Mouse (Mus musculus): ENCODE measurements around the gene Fmnl3. TPM values are rescaled to one million over a fixed set of nuclear protein-coding genes. Genes with fewer than 3 reads are reported as not detected.

Gene Fmnl3
- total and polyA plus RNA-seq, 3 experiments, result 14.6 to 18.6 (median 18.1) TPM

DNA sequence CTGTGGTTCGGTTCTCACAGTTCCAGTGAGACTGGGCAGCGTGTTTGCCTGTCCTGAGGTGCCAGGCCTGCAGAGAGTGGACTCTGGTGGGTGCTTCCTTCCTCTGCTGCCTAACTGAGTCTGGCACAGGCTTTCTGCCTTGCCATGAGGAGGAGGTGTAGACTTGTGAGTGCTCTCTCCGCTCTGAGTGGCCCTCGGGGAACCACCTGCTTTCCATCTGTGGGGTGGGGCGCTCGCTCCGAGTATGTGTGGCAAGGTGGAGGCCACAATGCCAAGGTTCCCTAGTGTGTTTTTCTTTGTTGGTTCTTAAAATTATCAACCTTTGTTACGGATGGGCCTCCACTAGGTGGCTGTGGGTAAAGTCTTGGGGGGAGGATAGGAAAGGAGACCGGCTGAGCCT is 38.6 kb upstream of the Fmnl3 start:
- WGBS, result 90% methylated on average over 9 of the region's 9 CpGs
- H3K27me3 ChIP-seq (ENCODE audit: control insufficient read depth, insufficient read depth, low read length), result no peaks in the 10 kb centered on the region
- no peak overlapping the region for H3K9ac ChIP-seq (ENCODE audit: low read depth, low read length)
- peaks cover 2% of the 10 kb centered on the region; the same call in 1 of the 2 replicates for H3K4me1 ChIP-seq (ENCODE audit: control insufficient read depth, insufficient read depth, low read length)
- no peak overlapping the region for H3K27ac ChIP-seq
- no peak overlapping the region for H3K4me3 ChIP-seq
- TF ChIP-seq EP300 (IDR thresholded peaks at IDR 0.05; ENCODE audit: insufficient read depth, low read depth, low read length) (no peak), POLR2A (IDR thresholded peaks at IDR 0.05; ENCODE audit: insufficient read depth, low read depth, low read length) (no peak), CTCF (IDR thresholded peaks at IDR 0.05) (no peak)
- DNase-seq, result no peak
- H3K36me3 ChIP-seq (ENCODE audit: control insufficient read depth, insufficient read depth, low read length), result peaks cover 2% of the 10 kb centered on the region; the same call in 1 of the 2 replicates
- intact Hi-C loops (cut with DNase I), result no loop called here
- no peaks in the 10 kb centered on the region for H3K79me2 ChIP-seq (replicated peaks; ENCODE audit: control insufficient read depth, insufficient read depth, low read length)

DNA sequence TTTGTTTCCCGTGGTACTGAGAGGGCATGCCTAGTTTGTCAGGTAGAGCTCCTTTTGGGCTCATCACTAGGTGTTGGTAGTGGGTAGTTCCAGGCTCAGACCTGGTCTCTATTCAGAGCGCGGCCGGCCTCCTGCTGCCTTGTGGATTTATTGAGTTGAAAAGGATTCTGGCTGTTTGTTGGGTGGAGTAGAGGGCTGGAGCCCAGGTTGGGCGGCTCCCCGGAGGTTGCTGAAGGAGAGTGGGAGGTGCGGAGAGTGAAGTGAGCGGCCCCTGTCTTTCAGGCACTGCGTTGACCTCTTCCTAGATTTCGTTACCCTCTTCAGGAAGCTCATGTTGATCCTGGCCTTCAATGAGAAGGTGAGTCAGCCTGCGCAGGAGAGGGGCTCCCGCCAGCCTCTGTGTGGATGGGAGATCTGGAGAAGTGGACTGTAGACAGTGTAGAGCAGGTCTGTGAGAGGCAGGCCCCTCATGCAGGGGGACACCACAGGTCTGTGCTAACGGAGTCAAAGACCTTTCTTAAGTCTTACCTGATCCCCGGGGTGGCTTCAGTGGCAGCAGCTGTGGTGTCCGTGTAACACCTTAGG is 36.8 kb upstream of the Fmnl3 start:
- Histone ChIP-seq H3K36me3 (ENCODE audit: control insufficient read depth, insufficient read depth, low read length) (peaks cover 11% of the 10 kb centered on the region), H3K4me3 (no peak overlapping the region), H3K9ac (ENCODE audit: low read depth, low read length) (no peak overlapping the region), H3K27ac (no peak overlapping the region), H3K4me1 (ENCODE audit: control insufficient read depth, insufficient read depth, low read length) (peaks cover 7% of the 10 kb centered on the region), H3K79me2 (replicated peaks; ENCODE audit: control insufficient read depth, insufficient read depth, low read length) (peaks cover 5% of the 10 kb centered on the region), H3K27me3 (ENCODE audit: control insufficient read depth, insufficient read depth, low read length) (no peaks in the 10 kb centered on the region)
- intact Hi-C loops (cut with DNase I), result no loop called here
- WGBS, result 84% methylated on average over 15 of the region's 15 CpGs
- no peak for DNase-seq
- TF ChIP-seq EP300 (IDR thresholded peaks at IDR 0.05; ENCODE audit: insufficient read depth, low read depth, low read length) (no peak), POLR2A (IDR thresholded peaks at IDR 0.05; ENCODE audit: insufficient read depth, low read depth, low read length) (no peak), CTCF (IDR thresholded peaks at IDR 0.05) (no peak)

DNA sequence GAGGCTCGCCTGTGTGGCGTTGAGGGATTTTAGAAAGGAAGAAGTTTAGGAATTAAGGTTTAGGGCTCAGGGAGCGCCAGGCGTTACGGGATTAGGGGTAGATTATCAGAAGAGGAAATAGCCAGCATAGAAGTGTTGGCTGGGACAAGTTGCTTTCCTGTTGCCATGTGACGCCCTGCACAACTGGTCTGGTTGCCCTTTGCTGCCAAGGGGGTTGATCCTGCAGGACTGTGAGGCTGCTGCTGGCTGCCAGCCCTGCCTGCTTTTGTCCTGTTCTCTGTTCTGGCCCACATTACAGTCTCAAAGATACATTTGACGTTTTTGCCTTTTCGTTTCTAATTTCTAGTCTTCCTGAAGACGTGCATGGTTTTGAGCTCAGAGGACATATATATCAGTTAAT is 34.9 kb upstream of the Fmnl3 start:
- TF ChIP-seq POLR2A (IDR thresholded peaks at IDR 0.05; ENCODE audit: insufficient read depth, low read depth, low read length) (no peak), EP300 (IDR thresholded peaks at IDR 0.05; ENCODE audit: insufficient read depth, low read depth, low read length) (peak; percentile 62; the same call in 1 of the 2 replicates)
- DNase-seq, result peak in 1 of 2 experiments; percentile 76
- Histone ChIP-seq H3K27ac (peak overlapping the region; percentile 52), H3K4me1 (ENCODE audit: control insufficient read depth, insufficient read depth, low read length) (peaks cover 12% of the 10 kb centered on the region), H3K4me3 (no peak overlapping the region), H3K36me3 (ENCODE audit: control insufficient read depth, insufficient read depth, low read length) (peaks cover 21% of the 10 kb centered on the region), H3K27me3 (ENCODE audit: control insufficient read depth, insufficient read depth, low read length) (no peaks in the 10 kb centered on the region), H3K79me2 (replicated peaks; ENCODE audit: control insufficient read depth, insufficient read depth, low read length) (peaks cover 6% of the 10 kb centered on the region), H3K9ac (ENCODE audit: low read depth, low read length) (no peak overlapping the region)
- WGBS, result 51% methylated on average over 9 of the region's 9 CpGs
- intact Hi-C loops (cut with DNase I), result no loop called here

DNA sequence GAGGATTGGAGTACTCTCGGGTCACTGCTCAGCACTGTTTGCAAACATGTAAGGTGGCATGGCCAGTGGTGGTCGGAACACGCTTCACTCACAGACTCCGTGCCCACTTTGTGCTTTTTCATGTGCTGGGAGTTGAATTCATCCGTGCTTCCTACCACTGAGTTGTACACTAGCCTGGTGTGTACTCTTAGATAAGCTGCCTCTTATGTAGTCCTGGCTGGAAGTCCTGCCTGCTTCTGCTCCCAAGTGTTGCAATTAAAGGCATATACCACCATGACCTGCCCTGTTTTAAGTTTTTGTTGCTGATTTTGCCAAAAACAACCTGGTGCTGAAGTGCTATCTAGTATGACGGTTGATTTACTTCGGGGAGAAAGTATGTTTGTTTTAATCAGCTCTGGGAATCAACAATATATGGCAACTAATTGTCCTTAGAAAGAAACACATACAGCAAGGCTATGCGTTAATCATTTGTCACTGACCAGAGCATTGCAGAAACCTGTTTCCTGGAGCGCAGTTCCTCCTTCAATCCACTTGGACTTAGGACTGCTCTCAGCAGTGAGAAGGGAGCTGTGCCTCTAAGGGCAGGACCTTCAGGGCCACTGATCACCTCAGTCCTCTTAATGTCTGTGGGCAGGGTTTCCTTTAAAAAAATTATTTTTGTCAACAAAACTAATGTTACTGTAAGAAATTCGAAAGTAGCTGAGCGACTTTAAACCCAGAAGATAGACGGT is 33.0 kb upstream of the Fmnl3 start:
- Histone ChIP-seq H3K27ac (no peak overlapping the region), H3K9ac (ENCODE audit: low read depth, low read length) (no peak overlapping the region), H3K4me1 (ENCODE audit: control insufficient read depth, insufficient read depth, low read length) (peaks cover 26% of the 10 kb centered on the region), H3K79me2 (replicated peaks; ENCODE audit: control insufficient read depth, insufficient read depth, low read length) (peaks cover 11% of the 10 kb centered on the region), H3K4me3 (no peak overlapping the region), H3K27me3 (ENCODE audit: control insufficient read depth, insufficient read depth, low read length) (no peaks in the 10 kb centered on the region), H3K36me3 (ENCODE audit: control insufficient read depth, insufficient read depth, low read length) (peaks cover 21% of the 10 kb centered on the region)
- DNase-seq, result no peak
- TF ChIP-seq POLR2A (IDR thresholded peaks at IDR 0.05; ENCODE audit: insufficient read depth, low read depth, low read length) (no peak), CTCF (IDR thresholded peaks at IDR 0.05) (no peak), EP300 (IDR thresholded peaks at IDR 0.05; ENCODE audit: insufficient read depth, low read depth, low read length) (no peak)
- 76% methylated on average over 12 of the region's 12 CpGs for WGBS
- intact Hi-C loops (cut with DNase I), result no loop called here

DNA sequence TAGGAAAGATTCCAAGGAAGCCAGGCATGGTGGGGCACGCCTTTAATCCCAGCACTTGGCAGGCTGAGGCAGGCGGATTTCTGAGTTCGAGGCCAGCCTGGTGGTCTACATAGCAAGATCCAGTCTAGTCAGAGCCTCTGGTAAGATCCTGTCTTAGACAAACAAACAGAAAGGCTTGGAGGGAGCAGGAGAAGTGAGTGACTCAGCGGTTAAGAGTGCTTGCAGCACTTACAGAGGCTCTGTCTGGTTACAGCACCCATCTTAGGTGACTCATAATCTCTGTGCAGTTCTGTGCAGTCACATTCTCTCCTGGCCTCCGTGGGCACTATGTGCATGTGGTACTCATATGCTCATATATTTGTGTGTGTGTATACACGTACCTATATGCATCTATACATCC is 30.3 kb upstream of the Fmnl3 start:
- peaks cover 26% of the 10 kb centered on the region for H3K36me3 ChIP-seq (ENCODE audit: control insufficient read depth, insufficient read depth, low read length)
- peaks cover 13% of the 10 kb centered on the region for H3K79me2 ChIP-seq (replicated peaks; ENCODE audit: control insufficient read depth, insufficient read depth, low read length)
- H3K4me1 ChIP-seq (ENCODE audit: control insufficient read depth, insufficient read depth, low read length), result peaks cover 38% of the 10 kb centered on the region
- no peak overlapping the region for H3K27ac ChIP-seq
- no peaks in the 10 kb centered on the region for H3K27me3 ChIP-seq (ENCODE audit: control insufficient read depth, insufficient read depth, low read length)
- WGBS, result 66% methylated on average over 6 of the region's 6 CpGs
- no peak overlapping the region for H3K9ac ChIP-seq (ENCODE audit: low read depth, low read length)
- no peak for DNase-seq
- TF ChIP-seq CTCF (IDR thresholded peaks at IDR 0.05) (no peak), POLR2A (IDR thresholded peaks at IDR 0.05; ENCODE audit: insufficient read depth, low read depth, low read length) (no peak), EP300 (IDR thresholded peaks at IDR 0.05; ENCODE audit: insufficient read depth, low read depth, low read length) (no peak)
- no peak overlapping the region for H3K4me3 ChIP-seq
- intact Hi-C loops (cut with DNase I), result no loop called here

Measured in heart, adult 2 months (tissue).